Mouse (Mus musculus): ENCODE results near the gene Mroh8. TPM values are rescaled to one million over a fixed set of nuclear protein-coding genes. Genes with fewer than 3 reads are reported as not detected.

Gene Mroh8
- total and polyA plus RNA-seq, 3 experiments = 0.37 to 1.4 (median 0.66) TPM

DNA sequence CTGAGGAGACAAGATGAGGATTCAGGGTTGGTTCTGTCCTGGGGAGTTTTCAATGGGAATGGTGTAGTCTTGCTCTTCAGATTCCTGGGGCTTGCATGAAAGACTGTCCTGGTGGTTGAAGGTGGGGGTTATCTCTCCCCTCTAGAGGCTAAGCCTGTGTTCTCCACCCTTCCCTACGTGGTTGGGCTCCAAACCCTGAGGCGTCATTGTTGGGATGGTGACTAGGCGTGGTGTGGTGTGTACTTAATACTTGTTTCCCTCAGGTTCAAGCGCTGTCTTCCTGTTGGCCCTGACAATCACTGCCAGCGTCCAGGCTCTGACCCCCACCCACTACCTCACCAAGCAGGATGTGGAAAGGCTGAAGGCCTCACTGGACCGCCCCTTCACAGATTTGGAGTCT lies 4.0 kb upstream of the Mroh8 start:
- DNase-seq (ENCODE audit: low spot score) (no peak), ATAC-seq (ENCODE audit: extremely low read depth, insufficient number of reproducible peaks, low FRiP score, poor library complexity, severe bottlenecking) (no peak)
- Histone ChIP-seq H3K9me3 (replicated peaks) (no peaks in the 10 kb centered on the region), H3K36me3 (replicated peaks) (peaks cover 79% of the 10 kb centered on the region), H3K4me3 (ENCODE audit: low read depth, low read length) (no peak overlapping the region), H3K4me1 (ENCODE audit: insufficient read depth, low read depth, low read length) (peaks cover 54% of the 10 kb centered on the region), H3K27me3 (ENCODE audit: insufficient read depth, low read length) (no peaks in the 10 kb centered on the region)
- TF ChIP-seq GATA1 (IDR thresholded peaks at IDR 0.05; ENCODE audit: borderline replicate concordance, low read length) (no peak), CTCF (IDR thresholded peaks at IDR 0.05; ENCODE audit: low read depth, low read length) (no peak), TAL1 (conservative IDR thresholded peaks at IDR 0.05; ENCODE audit: low read depth, low read length) (no peak), GATA2 (IDR thresholded peaks at IDR 0.05; ENCODE audit: borderline replicate concordance, low read depth, low read length) (no peak), POLR2AphosphoS5 (IDR thresholded peaks at IDR 0.05; ENCODE audit: insufficient replicate concordance, low read depth, low read length) (no peak)

- peak within 1 kb of the TSS; percentile 94 for H3K4me3 ChIP-seq (ENCODE audit: low read depth, low read length)
- DNase-seq (ENCODE audit: low spot score) (peak; percentile 99), ATAC-seq (ENCODE audit: extremely low read depth, insufficient number of reproducible peaks, low FRiP score, poor library complexity, severe bottlenecking) (peak; percentile 98)
- no peaks in the 10 kb centered on the region for H3K27me3 ChIP-seq (ENCODE audit: insufficient read depth, low read length)
- peaks cover 38% of the 10 kb centered on the region for H3K36me3 ChIP-seq (replicated peaks)
- no peaks in the 10 kb centered on the region for H3K9me3 ChIP-seq (replicated peaks)
- TF ChIP-seq CTCF (IDR thresholded peaks at IDR 0.05; ENCODE audit: low read depth, low read length) = no peak
- TF ChIP-seq GATA1 (IDR thresholded peaks at IDR 0.05; ENCODE audit: borderline replicate concordance, low read length) = no peak
- no peak for TF ChIP-seq TAL1 (conservative IDR thresholded peaks at IDR 0.05; ENCODE audit: low read depth, low read length)
- peak; percentile 53; the same call in 1 of the 2 replicates for TF ChIP-seq POLR2AphosphoS5 (IDR thresholded peaks at IDR 0.05; ENCODE audit: insufficient replicate concordance, low read depth, low read length)
- H3K4me1 ChIP-seq (ENCODE audit: insufficient read depth, low read depth, low read length) = peaks cover 49% of the 10 kb centered on the region
These were observed 483 bp downstream of the Mroh8 start, which contains the start of gene Rpn2 for GRCm38 (mm10) chr2:157278717-157279415. Gene Rpn2 (plus strand): TSS chr2:157279017.

DNA sequence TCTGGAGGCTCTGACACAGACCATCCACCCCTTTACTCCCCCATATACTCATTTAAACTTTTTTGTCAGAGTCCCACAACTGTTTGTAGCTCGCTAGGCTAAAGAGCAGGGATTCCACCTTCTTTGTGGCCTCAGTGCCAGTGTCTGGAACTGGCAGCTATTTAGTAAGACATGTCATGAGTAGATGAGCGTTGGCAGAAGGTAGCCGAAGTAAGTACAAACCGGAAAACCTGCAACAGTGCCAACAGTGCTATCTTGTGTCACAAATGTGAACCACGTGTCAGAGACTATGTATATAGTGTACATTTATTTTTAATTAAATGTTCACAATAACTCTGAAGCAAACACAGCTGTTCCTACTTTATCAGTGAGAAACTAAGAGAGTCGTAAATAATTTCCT lies 15.5 kb downstream of the Mroh8 start:
- Histone ChIP-seq H3K9me3 (replicated peaks) (no peaks in the 10 kb centered on the region), H3K4me1 (ENCODE audit: insufficient read depth, low read depth, low read length) (no peaks in the 10 kb centered on the region; the same call in 1 of the 2 replicates), H3K36me3 (replicated peaks) (no peaks in the 10 kb centered on the region), H3K27me3 (ENCODE audit: insufficient read depth, low read length) (peaks cover 27% of the 10 kb centered on the region), H3K4me3 (ENCODE audit: low read depth, low read length) (no peak overlapping the region)
- TF ChIP-seq POLR2AphosphoS5 (IDR thresholded peaks at IDR 0.05; ENCODE audit: insufficient replicate concordance, low read depth, low read length) (no peak), GATA1 (IDR thresholded peaks at IDR 0.05; ENCODE audit: borderline replicate concordance, low read length) (no peak), TAL1 (conservative IDR thresholded peaks at IDR 0.05; ENCODE audit: low read depth, low read length) (no peak), GATA2 (IDR thresholded peaks at IDR 0.05; ENCODE audit: borderline replicate concordance, low read depth, low read length) (no peak), CTCF (IDR thresholded peaks at IDR 0.05; ENCODE audit: low read depth, low read length) (no peak)
- no peak for ATAC-seq (ENCODE audit: extremely low read depth, insufficient number of reproducible peaks, low FRiP score, poor library complexity, severe bottlenecking)
- no peak for DNase-seq (ENCODE audit: low spot score)

- Histone ChIP-seq H3K9me3 (replicated peaks) (no peaks in the 10 kb centered on the region), H3K27me3 (ENCODE audit: insufficient read depth, low read length) (peaks cover 27% of the 10 kb centered on the region), H3K36me3 (replicated peaks) (no peaks in the 10 kb centered on the region), H3K4me1 (ENCODE audit: insufficient read depth, low read depth, low read length) (no peaks in the 10 kb centered on the region; the same call in 1 of the 2 replicates), H3K4me3 (ENCODE audit: low read depth, low read length) (no peak overlapping the region)
- ATAC-seq (ENCODE audit: extremely low read depth, insufficient number of reproducible peaks, low FRiP score, poor library complexity, severe bottlenecking) = no peak
- DNase-seq (ENCODE audit: low spot score) = no peak
- no peak for TF ChIP-seq GATA2 (IDR thresholded peaks at IDR 0.05; ENCODE audit: borderline replicate concordance, low read depth, low read length)
- no peak for TF ChIP-seq GATA1 (IDR thresholded peaks at IDR 0.05; ENCODE audit: borderline replicate concordance, low read length)
- TF ChIP-seq POLR2AphosphoS5 (IDR thresholded peaks at IDR 0.05; ENCODE audit: insufficient replicate concordance, low read depth, low read length) = no peak
- TF ChIP-seq TAL1 (conservative IDR thresholded peaks at IDR 0.05; ENCODE audit: low read depth, low read length) = no peak
- no peak for TF ChIP-seq CTCF (IDR thresholded peaks at IDR 0.05; ENCODE audit: low read depth, low read length)
These were observed 16.2 kb downstream of the Mroh8 start for GRCm38 (mm10) chr2:157263101-157263500.

DNA sequence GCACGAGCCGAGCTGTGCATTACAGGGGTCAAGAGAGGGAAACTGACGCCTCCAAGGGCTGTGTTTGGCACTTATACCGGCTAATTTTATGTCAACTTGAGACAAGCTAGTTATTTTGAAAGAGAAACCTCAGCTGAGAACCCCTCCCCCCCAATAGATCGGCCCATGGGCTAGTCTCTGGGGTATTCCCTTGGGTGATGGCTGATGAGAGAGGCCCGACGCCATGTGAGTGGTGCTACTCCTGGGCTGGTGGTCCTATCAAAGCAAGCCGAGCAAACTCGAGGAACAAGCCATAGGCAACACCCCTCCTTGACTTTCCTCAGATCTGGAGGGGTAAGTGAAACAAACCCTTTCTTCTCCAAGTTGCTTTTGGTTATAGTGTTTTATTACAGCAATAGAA lies 16.8 kb downstream of the Mroh8 start:
- Histone ChIP-seq H3K4me1 (ENCODE audit: insufficient read depth, low read depth, low read length) (no peaks in the 10 kb centered on the region; the same call in 1 of the 2 replicates), H3K9me3 (replicated peaks) (no peaks in the 10 kb centered on the region), H3K36me3 (replicated peaks) (no peaks in the 10 kb centered on the region), H3K27me3 (ENCODE audit: insufficient read depth, low read length) (peaks cover 27% of the 10 kb centered on the region), H3K4me3 (ENCODE audit: low read depth, low read length) (no peak overlapping the region)
- ATAC-seq (ENCODE audit: extremely low read depth, insufficient number of reproducible peaks, low FRiP score, poor library complexity, severe bottlenecking) (no peak), DNase-seq (ENCODE audit: low spot score) (no peak)
- TF ChIP-seq POLR2AphosphoS5 (IDR thresholded peaks at IDR 0.05; ENCODE audit: insufficient replicate concordance, low read depth, low read length) (no peak), GATA2 (IDR thresholded peaks at IDR 0.05; ENCODE audit: borderline replicate concordance, low read depth, low read length) (no peak), CTCF (IDR thresholded peaks at IDR 0.05; ENCODE audit: low read depth, low read length) (no peak), TAL1 (conservative IDR thresholded peaks at IDR 0.05; ENCODE audit: low read depth, low read length) (no peak), GATA1 (IDR thresholded peaks at IDR 0.05; ENCODE audit: borderline replicate concordance, low read length) (no peak)

DNA sequence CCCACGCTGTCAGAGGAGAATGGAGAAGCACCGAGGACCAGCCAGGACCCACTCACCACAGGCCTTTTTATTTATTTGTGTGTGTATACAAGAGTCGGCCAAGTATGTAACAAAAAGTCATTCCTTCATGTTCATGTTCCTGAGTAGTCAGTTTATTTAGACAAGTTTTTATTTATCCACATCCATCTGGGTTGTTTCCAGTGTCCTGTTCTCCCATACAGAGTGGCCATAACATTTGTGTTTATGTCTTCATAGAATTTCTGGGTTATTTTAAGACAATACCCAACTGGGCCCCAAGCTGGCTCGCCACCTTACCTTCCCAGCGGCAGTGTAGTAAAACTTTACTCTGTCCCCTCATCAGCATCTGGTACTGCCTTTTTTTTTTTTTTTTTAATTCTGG lies 17.4 kb downstream of the Mroh8 start:
- DNase-seq (ENCODE audit: low spot score) = no peak
- peaks cover 27% of the 10 kb centered on the region for H3K27me3 ChIP-seq (ENCODE audit: insufficient read depth, low read length)
- no peak overlapping the region for H3K4me3 ChIP-seq (ENCODE audit: low read depth, low read length)
- no peak for ATAC-seq (ENCODE audit: extremely low read depth, insufficient number of reproducible peaks, low FRiP score, poor library complexity, severe bottlenecking)
- no peaks in the 10 kb centered on the region; the same call in 1 of the 2 replicates for H3K4me1 ChIP-seq (ENCODE audit: insufficient read depth, low read depth, low read length)
- H3K9me3 ChIP-seq (replicated peaks) = no peaks in the 10 kb centered on the region
- no peaks in the 10 kb centered on the region for H3K36me3 ChIP-seq (replicated peaks)
- no peak for TF ChIP-seq CTCF (IDR thresholded peaks at IDR 0.05; ENCODE audit: low read depth, low read length)
- no peak for TF ChIP-seq GATA2 (IDR thresholded peaks at IDR 0.05; ENCODE audit: borderline replicate concordance, low read depth, low read length)
- no peak for TF ChIP-seq POLR2AphosphoS5 (IDR thresholded peaks at IDR 0.05; ENCODE audit: insufficient replicate concordance, low read depth, low read length)
- no peak for TF ChIP-seq TAL1 (conservative IDR thresholded peaks at IDR 0.05; ENCODE audit: low read depth, low read length)

Data from G1E (cell line).